Mouse (Mus musculus) adrenal gland, adult 8-10 months (tissue): Measurements from ENCODE around the gene Cfap157. TPM values are rescaled to one million over a fixed set of nuclear protein-coding genes. Genes with fewer than 3 reads are reported as not detected.

Source experiments
- DNase-seq: peaks from one replicate; pipeline ENCODE4 v3.0.0; 2022
- total RNA-seq, 4 experiments: library from RNA; stranded (reverse); gene quantifications; 2 replicates each; pipeline ENCODE4 v1.2.4; 2022

Cfap157 gene
- not detected for total RNA-seq

- DNase-seq: no peak
Measured at GRCm38 (mm10) chr2:32784048-32784681, at the start of gene Cfap157. TSS of gene Cfap157 (minus strand) at chr2:32784428.

DNA sequence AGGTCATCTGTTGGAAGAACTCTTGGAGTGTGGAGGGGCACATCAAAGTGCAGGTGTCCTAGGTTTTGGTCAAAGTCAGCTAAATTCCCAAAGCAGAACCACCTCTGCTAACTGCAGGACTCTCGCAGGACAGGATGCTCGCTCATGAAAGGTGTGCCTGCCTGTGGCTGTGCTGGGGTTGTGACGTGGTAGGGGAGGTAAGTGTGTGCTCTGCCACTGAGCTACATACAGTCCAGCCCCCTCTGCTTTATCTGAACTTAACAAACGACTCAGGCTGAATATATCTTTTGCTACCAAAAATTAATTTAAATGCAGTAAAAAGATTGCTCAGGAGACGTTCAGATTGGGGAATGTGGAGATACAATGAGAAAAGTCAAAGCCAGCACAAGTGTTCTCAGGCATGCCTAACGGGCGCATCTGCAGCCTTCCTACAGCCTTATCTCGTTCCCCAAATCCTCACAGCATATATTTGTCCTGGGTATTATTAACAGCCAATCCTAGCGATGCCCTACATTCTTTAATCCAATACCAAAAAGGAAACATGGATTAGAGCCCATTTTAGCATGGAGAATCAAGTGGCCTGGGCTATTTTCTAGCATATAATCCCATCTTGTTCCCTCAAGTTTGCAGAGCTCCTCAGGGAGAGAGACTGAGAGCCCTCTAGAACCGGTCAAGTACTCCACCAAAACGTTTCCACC lies 44.9 kb upstream of the Cfap157 start:
- DNase-seq: no peak

- no peak for DNase-seq
Measured at GRCm38 (mm10) chr2:32825796-32826195, 41.6 kb upstream of the Cfap157 start.

DNA sequence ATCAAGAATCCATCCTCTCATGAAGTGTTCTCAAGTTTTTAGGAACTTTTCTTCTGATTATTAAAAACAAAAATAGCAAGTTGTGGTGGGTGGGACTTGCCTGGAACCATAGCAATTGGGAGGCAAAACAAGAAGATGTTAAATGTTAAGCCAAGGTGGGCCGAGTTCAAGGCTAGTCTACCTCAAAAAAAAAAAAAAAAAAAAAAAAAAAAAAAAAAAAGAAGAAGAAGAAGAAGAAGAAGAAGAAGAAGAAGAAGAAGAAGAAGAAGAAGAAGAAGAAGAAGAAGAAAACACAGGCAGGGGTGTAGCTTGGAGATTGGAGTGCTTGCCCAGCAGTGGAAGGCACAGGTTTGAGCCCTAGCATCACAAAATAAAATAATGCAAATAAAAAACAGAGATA lies 40.5 kb upstream of the Cfap157 start:
- DNase-seq: no peak

GRCm38 (mm10) chr2:32824181-32824580 lies 40.0 kb upstream of the Cfap157 start:
- no peak for DNase-seq

GRCm38 (mm10) chr2:32823579-32824154 lies 39.4 kb upstream of the Cfap157 start:
- no peak for DNase-seq

GRCm38 (mm10) chr2:32823153-32823552 lies 38.9 kb upstream of the Cfap157 start:
- DNase-seq: no peak

- no peak for DNase-seq
Measured at GRCm38 (mm10) chr2:32822643-32823042, 38.4 kb upstream of the Cfap157 start.

DNA sequence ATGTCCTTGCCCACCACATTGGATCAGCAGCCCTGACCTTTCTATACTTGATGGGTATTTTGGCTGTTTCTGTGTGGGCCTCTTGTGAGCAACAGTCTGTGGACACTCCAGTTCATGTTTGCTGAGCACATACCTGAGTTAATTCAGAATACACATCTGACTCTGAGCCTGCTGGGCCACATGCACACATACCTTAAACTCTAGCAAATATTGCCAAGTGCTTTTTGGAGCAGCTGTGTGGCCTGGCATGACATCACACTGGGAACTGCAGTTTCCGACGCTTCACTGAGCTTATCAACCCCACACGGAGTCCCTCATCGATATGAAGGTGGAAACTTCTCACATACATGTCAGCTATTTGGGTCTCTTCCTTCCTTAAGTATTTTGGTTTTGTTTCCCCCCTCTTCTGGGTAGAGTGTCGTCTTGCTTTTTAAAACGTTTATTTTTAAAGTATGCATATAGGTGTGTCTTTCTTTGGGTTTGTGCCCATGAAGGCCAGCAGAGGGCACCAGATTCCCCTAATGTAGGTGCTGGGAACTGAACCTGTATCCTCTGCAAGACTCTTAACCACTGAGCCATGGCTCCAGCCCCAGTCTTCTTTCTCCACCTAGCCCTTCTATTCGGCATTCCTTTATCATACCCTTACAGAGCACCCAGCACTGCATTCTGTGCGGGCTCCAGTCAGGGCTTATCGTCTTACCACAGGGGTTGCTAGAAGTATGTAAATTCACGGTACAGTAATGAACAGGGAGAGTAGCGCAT lies 37.0 kb upstream of the Cfap157 start:
- DNase-seq: no peak

GRCm38 (mm10) chr2:32818208-32818607 lies 34.0 kb upstream of the Cfap157 start:
- no peak for DNase-seq

DNA sequence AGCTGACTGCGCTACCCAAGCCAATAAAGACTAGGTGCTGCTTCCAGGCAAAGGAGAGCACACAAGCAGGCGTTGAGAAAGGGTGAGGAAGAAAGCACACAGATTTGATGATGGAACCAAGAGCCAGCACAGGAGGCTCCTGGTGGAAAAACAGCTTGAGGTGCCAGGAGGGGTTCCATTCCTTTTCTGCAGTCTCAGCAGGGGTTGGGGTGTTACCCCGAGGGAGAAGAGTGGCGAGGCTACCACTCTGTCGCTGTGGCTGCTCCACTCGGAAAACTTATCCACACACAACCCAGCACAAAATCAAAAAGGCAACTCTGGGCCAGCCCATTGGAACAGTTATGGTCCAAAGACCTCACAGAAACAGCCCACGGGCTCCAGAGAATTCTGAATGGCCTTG lies 33.4 kb upstream of the Cfap157 start:
- DNase-seq: no peak

- DNase-seq: no peak
Measured at GRCm38 (mm10) chr2:32816946-32817581, 32.8 kb upstream of the Cfap157 start.

DNA sequence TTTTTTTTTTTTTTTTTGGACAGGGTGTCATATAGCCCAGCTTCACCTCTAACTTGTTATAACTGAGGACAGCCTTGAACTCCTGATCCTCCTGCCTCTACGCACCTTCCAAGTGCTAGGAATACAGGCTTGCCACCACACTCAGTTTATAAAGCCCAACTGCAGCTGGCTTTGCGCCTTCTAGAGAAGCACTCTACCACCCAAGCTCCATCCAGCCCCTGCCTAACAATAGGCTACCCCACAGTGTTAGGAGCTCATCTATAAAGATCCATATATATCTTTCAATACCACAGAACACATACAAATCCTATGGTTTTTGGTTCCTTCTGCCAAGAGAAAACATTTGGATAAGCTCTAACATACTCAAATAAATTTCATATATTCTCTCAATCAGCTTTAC lies 32.3 kb upstream of the Cfap157 start:
- no peak for DNase-seq

GRCm38 (mm10) chr2:32811959-32812358 lies 27.7 kb upstream of the Cfap157 start:
- no peak for DNase-seq

DNA sequence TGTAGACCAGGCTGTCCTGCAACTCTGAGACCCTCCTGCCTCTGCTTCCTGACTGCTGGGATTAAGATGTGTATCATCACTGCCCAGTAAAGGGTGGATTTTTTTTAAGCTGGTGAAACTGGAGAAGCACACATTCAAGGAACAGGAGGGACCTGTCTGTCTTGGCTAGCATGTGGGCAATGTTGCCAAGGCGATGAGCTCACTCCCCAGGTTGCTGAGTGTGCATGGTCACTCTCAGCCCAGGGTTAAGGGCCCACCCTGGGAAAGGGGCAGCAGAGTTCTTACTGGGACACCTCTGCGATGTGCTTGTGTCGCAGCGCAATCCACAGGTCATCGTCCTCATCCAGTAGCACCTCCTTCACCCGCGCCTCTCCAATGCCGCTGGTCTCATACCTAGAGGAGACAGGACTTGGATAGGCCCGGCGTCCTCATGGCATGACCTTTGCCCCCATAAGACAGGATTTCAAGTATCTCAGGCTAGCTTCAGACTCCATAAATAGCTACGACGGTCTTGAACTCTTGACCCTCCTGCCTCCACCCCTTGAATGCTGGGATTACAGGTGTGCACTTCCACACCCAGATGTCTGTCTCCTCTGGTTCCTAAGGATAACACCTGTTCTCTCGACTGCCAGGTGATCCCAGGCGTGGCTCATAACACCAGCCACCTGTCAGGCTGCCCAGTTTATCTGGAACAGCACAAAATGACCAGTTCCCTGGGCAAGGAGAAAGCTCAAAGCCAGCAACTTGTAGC lies 24.8 kb upstream of the Cfap157 start:
- DNase-seq: no peak

GRCm38 (mm10) chr2:32798251-32798962 lies 14.2 kb upstream of the Cfap157 start:
- no peak for DNase-seq

- DNase-seq: no peak
Measured at GRCm38 (mm10) chr2:32795748-32796418, 11.7 kb upstream of the Cfap157 start.

GRCm38 (mm10) chr2:32791297-32791696 lies 7.1 kb upstream of the Cfap157 start:
- DNase-seq: no peak

GRCm38 (mm10) chr2:32788581-32788980 lies 4.4 kb upstream of the Cfap157 start:
- DNase-seq: no peak

GRCm38 (mm10) chr2:32787176-32787575 lies 2.9 kb upstream of the Cfap157 start:
- no peak for DNase-seq

GRCm38 (mm10) chr2:32781710-32782109 lies 2.5 kb downstream of the Cfap157 start:
- DNase-seq: no peak
